In the genomic region with DNA sequence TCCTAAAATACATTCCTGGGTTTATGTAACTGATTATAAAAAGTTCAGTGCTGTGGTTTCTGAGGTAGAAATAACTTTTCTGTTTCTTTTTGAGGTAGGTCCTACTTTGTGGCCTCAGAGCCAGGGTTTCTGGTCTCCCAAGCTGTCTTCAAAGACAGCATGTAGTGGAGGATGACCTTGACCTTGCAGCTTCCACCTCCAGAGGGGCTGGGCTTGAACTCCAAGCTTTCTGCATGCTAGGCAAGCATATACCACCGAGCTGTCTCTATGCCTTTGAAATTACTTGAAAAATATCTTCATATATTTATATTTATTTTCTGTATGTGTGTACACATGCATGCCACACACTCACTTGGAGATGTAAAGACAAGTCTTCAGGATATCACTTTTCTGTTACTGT, we compare ENCODE assay signal across 21 mouse cellular contexts. TPM values are rescaled to one million over a fixed set of nuclear protein-coding genes. Genes with fewer than 3 reads are reported as not detected.
DNase-seq lines count a peak whose midpoint lies in the region; ATAC-seq and TF ChIP-seq lines count a peak whose summit lies in the region.
"Had no signal": no experiment of that assay in that cellular context is flagged by ENCODE, and none has a peak within 500 bp of the region (broad histone marks: within the 10 kb centered on the region; RNA-seq: fewer than 3 reads in every experiment).

No protein-coding gene starts in this region.

- peaks cover 67% of the 10 kb centered on the region for H3K79me2 ChIP-seq in MEL (ENCODE audit: control insufficient read depth, insufficient read depth, low read length, poor library complexity)

- no peaks in the 10 kb centered on the region for H3K27me3 ChIP-seq in hindbrain, embryonic 15.5 days
- no peaks in the 10 kb centered on the region for H3K27me3 ChIP-seq in hindbrain, embryonic 16.5 days (replicated peaks; ENCODE audit: control insufficient read depth, insufficient read depth, low read length)
- no peaks in the 10 kb centered on the region for H3K27me3 ChIP-seq in MEL (ENCODE audit: control insufficient read depth in 1 of 2, insufficient read depth in 2 of 2, low read length in 2 of 2)
- no peaks in the 10 kb centered on the region for H3K27me3 ChIP-seq in liver, embryonic 15.5 days
- H3K27me3 ChIP-seq: stomach, embryonic 15.5 days had no signal

- no peak for TF ChIP-seq RAD21 in MEL (IDR thresholded peaks at IDR 0.05; ENCODE audit: low read depth, low read length)

- 70% methylated on average over 1 of the region's 1 CpGs for WGBS in hindbrain, embryonic 15.5 days
- 74% methylated on average over 1 of the region's 1 CpGs for WGBS in hindbrain, embryonic 16.5 days
- WGBS in liver, embryonic 15.5 days (ENCODE audit: insufficient replicate concordance): 41% methylated on average over 1 of the region's 1 CpGs

- DNase-seq in embryo, embryonic 10.5 days (ENCODE audit: low spot score): peak; percentile 2
- no peak for DNase-seq in embryo, embryonic 9.5 days (ENCODE audit: extremely low spot score)
- DNase-seq in MEL (ENCODE audit: low read depth, low spot score): no peak
- no peak for DNase-seq in ovary, postnatal 10 days (ENCODE audit: low spot score)
- no peak for DNase-seq in thymus, adult 18-20 months
- DNase-seq: adrenal gland, postnatal 10 days; cerebellum, adult 2 months; forebrain, postnatal 0 days; heart, postnatal 14 days; kidney, adult 18-20 months; kidney, postnatal 4 days; layer of hippocampus, postnatal 36 days; lung, embryonic 14.5 days; spleen, adult 18-20 months had no signal

- H3K36me3 ChIP-seq in hindbrain, embryonic 15.5 days: no peaks in the 10 kb centered on the region
- no peaks in the 10 kb centered on the region for H3K36me3 ChIP-seq in hindbrain, embryonic 16.5 days (ENCODE audit: control insufficient read depth, insufficient read depth, low read length)
- peaks cover 7 to 17% of the 10 kb centered on the region in 2 experiments for H3K36me3 ChIP-seq in MEL (ENCODE audit: control insufficient read depth in 1 of 2, insufficient read depth in 2 of 2, low read length in 2 of 2)
- no peaks in the 10 kb centered on the region for H3K36me3 ChIP-seq in liver, embryonic 15.5 days (replicated peaks)
- H3K36me3 ChIP-seq: limb, embryonic 10.5 days; stomach, embryonic 15.5 days had no signal

- ATAC-seq in hindbrain, embryonic 15.5 days (ENCODE audit: low FRiP score, low read depth): no peak
- no peak for ATAC-seq in hindbrain, embryonic 16.5 days
- ATAC-seq in liver, embryonic 15.5 days (ENCODE audit: insufficient read depth): no peak
- ATAC-seq: forebrain, postnatal 0 days; hindbrain, postnatal 0 days had no signal

- H3K27ac ChIP-seq in hindbrain, embryonic 15.5 days (replicated peaks): no peak overlapping the region
- no peak overlapping the region for H3K27ac ChIP-seq in hindbrain, embryonic 16.5 days (ENCODE audit: low read depth, low read length)
- no peak overlapping the region for H3K27ac ChIP-seq in MEL (ENCODE audit: control insufficient read depth, low read depth, low read length)
- no peak overlapping the region for H3K27ac ChIP-seq in liver, embryonic 15.5 days (replicated peaks)
- H3K27ac ChIP-seq: hindbrain, postnatal 0 days; limb, embryonic 10.5 days; macrophage; stomach, embryonic 15.5 days had no signal

- H3K9ac ChIP-seq in hindbrain, embryonic 15.5 days: no peak overlapping the region
- H3K9ac ChIP-seq in hindbrain, embryonic 16.5 days (ENCODE audit: low read depth, low read length): no peak overlapping the region
- peak overlapping the region; percentile 43; the same call in 1 of the 2 replicates for H3K9ac ChIP-seq in MEL (ENCODE audit: control insufficient read depth, low read depth, low read length, poor library complexity, severe bottlenecking)
- no peak overlapping the region for H3K9ac ChIP-seq in liver, embryonic 15.5 days
- H3K9ac ChIP-seq: forebrain, postnatal 0 days; lung, embryonic 14.5 days; stomach, embryonic 15.5 days had no signal

- peak overlapping the region; percentile 85; the same call in 1 of the 2 replicates for H3K4me2 ChIP-seq in hindbrain, embryonic 15.5 days
- no peak overlapping the region for H3K4me2 ChIP-seq in hindbrain, embryonic 16.5 days (ENCODE audit: low read length)
- peak overlapping the region; percentile 81 for H3K4me2 ChIP-seq in liver, embryonic 15.5 days
- H3K4me2 ChIP-seq: stomach, embryonic 15.5 days had no signal

- H3K4me1 ChIP-seq in hindbrain, embryonic 15.5 days (replicated peaks): peaks cover 46% of the 10 kb centered on the region
- H3K4me1 ChIP-seq in hindbrain, embryonic 16.5 days (ENCODE audit: control insufficient read depth, insufficient read depth, low read depth, low read length): peaks cover 21% of the 10 kb centered on the region
- peaks cover 4 to 9% of the 10 kb centered on the region in 2 experiments; a peak in 2 of 4 replicates for H3K4me1 ChIP-seq in MEL (ENCODE audit: control insufficient read depth in 1 of 2, insufficient read depth in 2 of 2, low read length in 2 of 2)
- H3K4me1 ChIP-seq in liver, embryonic 15.5 days (replicated peaks): peaks cover 31% of the 10 kb centered on the region

- H3K9me3 ChIP-seq in hindbrain, embryonic 15.5 days: no peaks in the 10 kb centered on the region
- no peaks in the 10 kb centered on the region for H3K9me3 ChIP-seq in hindbrain, embryonic 16.5 days (ENCODE audit: control insufficient read depth, low read length)
- no peaks in the 10 kb centered on the region for H3K9me3 ChIP-seq in MEL (replicated peaks; ENCODE audit: insufficient read depth, low read length)
- H3K9me3 ChIP-seq in liver, embryonic 15.5 days (replicated peaks): no peaks in the 10 kb centered on the region
- H3K9me3 ChIP-seq: limb, embryonic 10.5 days; stomach, embryonic 15.5 days had no signal

- H3K4me3 ChIP-seq in hindbrain, embryonic 15.5 days: no peak overlapping the region
- no peak overlapping the region for H3K4me3 ChIP-seq in hindbrain, embryonic 16.5 days (ENCODE audit: low read length)
- peak overlapping the region; percentile 15 to 87; a peak in 2 of 4 replicates for H3K4me3 ChIP-seq in MEL (ENCODE audit: control insufficient read depth in 1 of 2, insufficient read depth in 1 of 2, low read depth in 2 of 2, low read length in 2 of 2)
- peak overlapping the region; percentile 96; the same call in 1 of the 2 replicates for H3K4me3 ChIP-seq in liver, embryonic 15.5 days (replicated peaks)
- H3K4me3 ChIP-seq: stomach, embryonic 15.5 days had no signal

- TF ChIP-seq CTCF in MEL (IDR thresholded peaks at IDR 0.05 in 2 of 3, conservative IDR thresholded peaks at IDR 0.05 in 1 of 3; ENCODE audit: control insufficient read depth in 1 of 3, insufficient read depth in 1 of 3, low read depth in 2 of 3, low read length in 3 of 3, poor library complexity in 1 of 3, severe bottlenecking in 1 of 3): no peak

- no peak for TF ChIP-seq POLR2A in MEL (IDR thresholded peaks at IDR 0.05; ENCODE audit: control insufficient read depth in 1 of 2, insufficient read depth in 1 of 2, low read depth in 1 of 2, low read length in 2 of 2, poor library complexity in 1 of 2)

- TF ChIP-seq EP300 in MEL (IDR thresholded peaks at IDR 0.05; ENCODE audit: low read depth in 1 of 2, low read length in 2 of 2): no peak

TF ChIP-seq in MEL, 35 proteins besides CTCF, POLR2A, EP300 and RAD21:
- TF ChIP-seq E2F4 (IDR thresholded peaks at IDR 0.05; ENCODE audit: borderline replicate concordance, low read depth, low read length): no peak
- TF ChIP-seq ETS1 (IDR thresholded peaks at IDR 0.05; ENCODE audit: low read depth, low read length): no peak
- no peak for TF ChIP-seq POLR2AphosphoS5 (IDR thresholded peaks at IDR 0.05; ENCODE audit: borderline replicate concordance, low read depth, low read length)
- no peak for TF ChIP-seq CHD2 (IDR thresholded peaks at IDR 0.05; ENCODE audit: low read length)

RNA-seq across cellular contexts. Expression of a gene that starts 2.2 kb away (rescaled TPM):
- polyA plus RNA-seq in hindbrain, embryonic 15.5 days (2015; fragmentation: Nextera tagmentation; extraction: Ambion mirVana): 197 TPM in 2 replicates
- 209 and 213 TPM in 2 replicates for polyA plus RNA-seq in hindbrain, embryonic 16.5 days (2015; fragmentation: Nextera tagmentation; extraction: Ambion mirVana)
- total RNA-seq in MEL (2012; rRNA removed): 171 and 237 TPM in 2 replicates
- polyA plus RNA-seq in MEL (2012; ENCODE audit: insufficient read depth in 1 of 2, insufficient read length in 2 of 2, low read depth in 1 of 2, low replicate concordance in 2 of 2, missing spikeins in 1 of 2): 100 to 1,000 TPM; 225 to 325 TPM
- 100 TPM in 2 replicates for polyA plus RNA-seq in liver, embryonic 15.5 days (2015; fragmentation: Nextera tagmentation; extraction: Ambion mirVana)

RNA-seq across cellular contexts. Expression of a gene that starts 47.3 kb away (rescaled TPM):
- polyA plus RNA-seq in hindbrain, embryonic 15.5 days (2015; fragmentation: Nextera tagmentation; extraction: Ambion mirVana): 12.7 and 15.3 TPM in 2 replicates
- 14.3 and 20.5 TPM in 2 replicates for polyA plus RNA-seq in hindbrain, embryonic 16.5 days (2015; fragmentation: Nextera tagmentation; extraction: Ambion mirVana)
- 19.1 and 23.7 TPM in 2 replicates for total RNA-seq in MEL (2012; rRNA removed)
- 10 to 100 TPM in 1 of 2 experiments, not detected in 1; 41.6 TPM for polyA plus RNA-seq in MEL (2012; ENCODE audit: insufficient read depth in 1 of 2, insufficient read length in 2 of 2, low read depth in 1 of 2, low replicate concordance in 2 of 2, missing spikeins in 1 of 2)
- 3.0 and 4.0 TPM in 2 replicates for polyA plus RNA-seq in liver, embryonic 15.5 days (2015; fragmentation: Nextera tagmentation; extraction: Ambion mirVana)

Comparison
In these comparisons a context has a peak if more than half of its experiments do, and no peak if none do; other contexts are left out.
1. H3K4me3 ChIP-seq: peak in MEL (2 of 2) and liver, embryonic 15.5 days (single experiment); none in hindbrain, embryonic 15.5 days (single experiment) and hindbrain, embryonic 16.5 days (single experiment).